Mouse (Mus musculus) C2C12 (cell line): Measurements from ENCODE around the gene Pex10.

Experiments
- CTCF ChIP-seq: IDR thresholded peaks from one replicate; pipeline ENCODE4 v1.5.1; 2011; ENCODE audit not compliant: control insufficient read depth, insufficient read depth, insufficient read length
- MYOG ChIP-seq: IDR thresholded peaks from one replicate; pipeline ENCODE4 v1.6.1; 2011; ENCODE audit not compliant: control insufficient read depth, insufficient read length; ENCODE audit errors: extremely low read depth

DNA sequence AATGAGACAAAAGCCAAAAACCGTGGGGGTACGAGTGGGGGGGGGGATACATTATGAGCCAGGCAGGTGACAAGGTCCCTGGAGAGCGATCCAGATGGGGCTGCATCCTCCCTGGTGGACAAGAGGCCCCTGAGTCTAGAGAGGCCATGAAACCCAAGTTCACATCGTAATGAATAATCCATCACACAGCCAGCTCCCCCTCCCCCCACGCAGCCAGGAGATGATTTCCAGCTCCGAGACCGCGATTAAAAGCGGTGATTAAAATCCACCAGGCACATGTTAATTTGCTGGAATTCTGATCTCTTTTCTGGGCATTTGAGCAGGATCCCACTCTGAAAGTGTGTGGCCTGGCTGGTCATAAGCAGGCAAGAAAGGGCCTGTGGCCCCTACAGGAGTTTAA lies 46.0 kb upstream of the Pex10 start:
- TF ChIP-seq CTCF: no peak
- no peak for TF ChIP-seq MYOG
